Mouse (Mus musculus) limb, embryonic 13.5 days (tissue): ENCODE measurements around the gene H1f0. TPM values are rescaled to one million over a fixed set of nuclear protein-coding genes. Genes with fewer than 3 reads are reported as not detected.

Source experiments
- ATAC-seq: fragments of 200-750 bp; cut with Nextera tagmentation; 2 replicates; pipeline ENCODE4 v1.8.0; 2017; ENCODE audit warnings: low read depth, moderate number of reproducible peaks, moderate TSS enrichment; ENCODE audit not compliant: low FRiP score
- H3K27ac ChIP-seq: fragments of 300-500 bp; sonication (generic); 2 replicates; pipeline ENCODE4 v1.5.1; 2015; ENCODE audit warnings: inconsistent platforms, mild to moderate bottlenecking, moderate library complexity
- H3K27me3 ChIP-seq: fragments of 300-500 bp; sonication (generic); 2 replicates; pipeline ENCODE4 v1.6.1; 2015; ENCODE audit warnings: mild to moderate bottlenecking, inconsistent platforms
- H3K36me3 ChIP-seq: fragments of 300-500 bp; sonication (generic); 2 replicates; pipeline ENCODE4 v1.6.1; 2015; ENCODE audit warnings: inconsistent platforms, mild to moderate bottlenecking, moderate library complexity
- H3K4me1 ChIP-seq: fragments of 300-500 bp; sonication (generic); 2 replicates; pipeline ENCODE4 v1.6.1; 2015; ENCODE audit warnings: inconsistent platforms
- H3K4me2 ChIP-seq: fragments of 300-500 bp; sonication (generic); replicated peaks from 2 replicates; pipeline ENCODE4 v1.6.1; 2015; ENCODE audit warnings: inconsistent platforms, mild to moderate bottlenecking, moderate library complexity
- H3K4me3 ChIP-seq: fragments of 300-500 bp; sonication (generic); 2 replicates; pipeline ENCODE4 v1.5.1; 2015; ENCODE audit warnings: moderate library complexity, mild to moderate bottlenecking, inconsistent platforms
- H3K9ac ChIP-seq: fragments of 300-500 bp; sonication (generic); 2 replicates; pipeline ENCODE4 v1.6.1; 2015; ENCODE audit warnings: mild to moderate bottlenecking, inconsistent platforms
- H3K9me3 ChIP-seq: fragments of 300-500 bp; sonication (generic); 2 replicates; pipeline ENCODE4 v1.6.1; 2016; ENCODE audit warnings: inconsistent platforms
- WGBS: fragments of 180-500 bp; shearing (Covaris S2); methylation state at CpG from one replicate; pipeline ENCODE4 v1.1.7; 2015; 5-methylcytosine and 5-hydroxymethylcytosine counted together
- polyA plus RNA-seq: library from polyadenylated mRNA; unstranded; fragments of >200 nt; fragmentation: Nextera tagmentation; extraction: Ambion mirVana; gene quantifications from 2 replicates; pipeline ENCODE4 v1.2.1, GENCODE M21; 2015

H1f0 gene
- polyA plus RNA-seq, 1 experiment from 2014 or later: 558 TPM

DNA sequence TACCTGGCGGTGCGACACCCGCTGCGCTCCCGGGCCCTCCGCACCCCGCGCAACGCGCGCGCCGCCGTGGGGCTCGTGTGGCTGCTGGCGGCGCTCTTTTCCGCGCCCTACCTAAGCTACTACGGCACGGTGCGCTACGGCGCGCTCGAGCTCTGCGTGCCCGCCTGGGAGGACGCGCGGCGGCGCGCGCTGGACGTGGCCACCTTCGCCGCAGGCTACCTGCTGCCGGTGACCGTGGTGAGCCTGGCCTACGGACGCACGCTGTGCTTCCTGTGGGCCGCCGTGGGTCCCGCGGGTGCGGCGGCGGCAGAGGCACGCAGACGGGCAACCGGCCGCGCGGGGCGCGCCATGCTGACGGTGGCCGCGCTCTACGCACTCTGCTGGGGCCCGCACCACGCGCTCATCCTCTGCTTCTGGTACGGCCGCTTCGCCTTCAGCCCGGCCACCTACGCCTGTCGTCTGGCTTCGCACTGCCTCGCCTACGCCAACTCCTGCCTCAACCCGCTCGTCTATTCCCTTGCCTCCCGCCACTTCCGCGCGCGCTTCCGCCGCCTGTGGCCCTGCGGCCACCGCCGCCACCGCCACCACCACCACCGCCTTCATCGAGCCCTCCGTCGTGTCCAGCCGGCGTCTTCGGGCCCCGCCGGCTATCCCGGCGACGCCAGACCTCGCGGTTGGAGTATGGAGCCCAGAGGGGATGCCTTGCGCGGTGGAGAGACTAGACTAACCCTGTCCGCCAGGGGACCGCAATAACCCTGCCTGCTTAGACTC lies 14.7 kb downstream of the H1f0 start:
- H3K4me2 ChIP-seq: peak overlapping the region; percentile 99
- peak; percentile 12; the same call in 1 of the 2 replicates for ATAC-seq
- H3K9ac ChIP-seq: peak overlapping the region; percentile 68
- WGBS: under 1% methylated on average over 105 of the region's 105 CpGs
- peaks cover 46% of the 10 kb centered on the region for H3K4me1 ChIP-seq
- no peaks in the 10 kb centered on the region for H3K36me3 ChIP-seq
- H3K4me3 ChIP-seq: peak overlapping the region; percentile 61
- peaks cover 38% of the 10 kb centered on the region for H3K27me3 ChIP-seq
- H3K9me3 ChIP-seq: no peaks in the 10 kb centered on the region
- no peak overlapping the region for H3K27ac ChIP-seq

DNA sequence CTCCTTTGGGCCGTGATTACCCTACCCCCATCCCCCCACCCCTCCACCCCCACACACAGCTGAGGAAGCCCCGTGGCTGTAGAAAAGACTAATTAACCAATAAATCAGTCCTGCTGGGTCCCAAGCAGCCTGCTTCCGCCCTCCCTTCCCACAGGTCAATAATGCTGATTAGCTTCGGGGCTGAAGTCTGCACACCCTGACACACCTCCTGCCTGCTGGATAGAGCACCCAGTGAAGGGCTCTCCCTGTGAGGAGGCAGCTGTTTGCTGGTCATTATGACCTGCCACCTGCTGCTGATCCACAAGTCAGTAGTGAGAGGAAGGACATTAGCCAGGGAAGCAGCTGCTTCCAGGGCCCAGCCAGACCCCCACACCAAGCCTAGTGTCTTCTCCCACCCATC lies 16.6 kb downstream of the H1f0 start:
- no peaks in the 10 kb centered on the region for H3K36me3 ChIP-seq
- no peak overlapping the region for H3K4me3 ChIP-seq
- H3K4me1 ChIP-seq: peaks cover 34% of the 10 kb centered on the region
- ATAC-seq: no peak
- 10% methylated on average over 4 of the region's 4 CpGs for WGBS
- no peak overlapping the region for H3K27ac ChIP-seq
- no peak overlapping the region for H3K4me2 ChIP-seq
- H3K27me3 ChIP-seq: peaks cover 38% of the 10 kb centered on the region
- H3K9me3 ChIP-seq: no peaks in the 10 kb centered on the region
- no peak overlapping the region for H3K9ac ChIP-seq

DNA sequence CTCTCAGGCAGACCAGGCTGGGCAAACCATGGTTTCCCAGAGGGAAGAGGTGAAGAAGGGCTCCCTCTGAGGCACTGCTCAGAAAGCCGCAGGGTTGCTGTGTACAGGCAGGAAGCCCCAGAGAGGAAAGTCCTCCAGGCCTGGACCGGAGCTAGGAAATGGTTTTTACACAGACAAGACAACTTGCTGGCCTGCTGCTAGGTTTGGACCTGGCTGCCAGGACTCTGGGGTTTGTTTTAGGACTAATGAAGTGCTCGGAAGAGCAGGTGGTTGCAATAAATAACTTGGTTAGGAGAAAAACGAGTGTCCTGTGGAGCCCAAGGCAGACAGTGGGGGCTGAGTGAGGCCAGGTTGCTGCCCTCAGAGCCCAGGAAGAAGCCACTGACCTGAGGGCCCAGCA lies 19.9 kb downstream of the H1f0 start:
- H3K9me3 ChIP-seq: no peaks in the 10 kb centered on the region
- no peak overlapping the region for H3K4me2 ChIP-seq
- peaks cover 18% of the 10 kb centered on the region for H3K36me3 ChIP-seq
- 39% methylated on average over 4 of the region's 4 CpGs for WGBS
- ATAC-seq: no peak
- peaks cover 8% of the 10 kb centered on the region for H3K27me3 ChIP-seq
- no peak overlapping the region for H3K27ac ChIP-seq
- H3K4me1 ChIP-seq: peaks cover 14% of the 10 kb centered on the region
- H3K4me3 ChIP-seq: no peak overlapping the region
- H3K9ac ChIP-seq: 0 out of 2 replicates have a peak overlapping the region, but pooled peaks have one; percentile 2

DNA sequence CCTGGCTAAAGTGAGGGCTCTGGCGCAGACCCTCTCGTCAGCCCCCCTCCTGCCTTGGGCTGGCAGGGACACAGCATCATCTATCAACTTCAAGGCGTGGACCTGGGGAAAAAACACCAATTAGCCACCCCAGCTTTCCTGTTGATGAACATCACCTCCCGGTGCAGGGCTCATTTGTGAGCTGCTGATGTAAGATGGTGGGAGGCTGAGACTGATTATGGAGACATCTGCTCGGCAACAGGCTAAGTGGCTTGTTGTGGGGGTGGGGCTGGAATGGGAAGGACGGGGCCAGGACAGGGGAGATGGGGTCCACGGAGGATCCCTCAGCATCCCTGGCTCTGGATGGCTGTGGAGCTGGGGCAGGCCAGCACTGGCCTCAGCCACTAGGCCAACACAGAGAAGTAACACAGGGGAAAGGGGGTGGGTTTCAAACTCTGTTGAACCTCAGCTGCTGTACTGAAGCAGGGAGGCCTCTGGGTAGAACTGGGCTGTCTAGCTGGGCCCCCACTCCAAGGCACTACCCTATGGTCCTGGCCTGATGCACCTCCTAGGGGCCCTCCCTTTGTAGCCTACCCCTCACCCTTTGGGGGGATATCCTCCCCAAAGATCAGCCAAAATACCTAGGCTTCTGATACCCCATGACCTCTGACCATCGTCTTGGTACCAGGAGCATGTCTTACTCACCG lies 22.1 kb downstream of the H1f0 start:
- no peaks in the 10 kb centered on the region for H3K27me3 ChIP-seq
- WGBS: 42% methylated on average over 9 of the region's 9 CpGs
- H3K9me3 ChIP-seq: no peaks in the 10 kb centered on the region
- no peak overlapping the region for H3K4me3 ChIP-seq
- peak overlapping the region; percentile 25; the same call in 1 of the 2 replicates for H3K9ac ChIP-seq
- no peak for ATAC-seq
- peaks cover 6% of the 10 kb centered on the region; the same call in 1 of the 2 replicates for H3K4me1 ChIP-seq
- no peak overlapping the region for H3K27ac ChIP-seq
- H3K36me3 ChIP-seq: peaks cover 39% of the 10 kb centered on the region
- no peak overlapping the region for H3K4me2 ChIP-seq

DNA sequence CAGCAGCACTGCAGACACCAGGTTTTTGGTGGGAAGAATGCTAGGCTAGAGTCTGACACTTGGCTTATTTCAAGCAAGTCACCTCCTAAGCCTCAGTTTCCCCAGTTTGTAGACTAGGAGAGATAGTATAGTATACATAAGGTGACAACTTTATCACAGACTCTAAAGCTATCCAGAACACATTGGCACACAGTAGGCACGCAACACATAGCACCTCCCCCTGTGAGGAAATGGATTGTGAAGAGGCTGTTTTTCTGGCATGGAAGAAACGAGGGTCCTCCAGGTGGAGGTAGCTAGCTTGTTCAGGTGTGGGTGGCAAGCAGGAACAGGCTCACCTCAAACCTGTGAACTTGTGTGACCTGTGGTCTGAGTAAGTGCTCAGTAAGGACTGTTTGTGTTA lies 22.7 kb downstream of the H1f0 start:
- Histone ChIP-seq H3K36me3 (peaks cover 45% of the 10 kb centered on the region), H3K4me1 (peaks cover 6% of the 10 kb centered on the region; the same call in 1 of the 2 replicates), H3K9me3 (no peaks in the 10 kb centered on the region), H3K4me2 (no peak overlapping the region), H3K9ac (no peak overlapping the region), H3K27me3 (no peaks in the 10 kb centered on the region), H3K27ac (no peak overlapping the region), H3K4me3 (no peak overlapping the region)
- 79% methylated on average over 2 of the region's 2 CpGs for WGBS
- ATAC-seq: no peak

DNA sequence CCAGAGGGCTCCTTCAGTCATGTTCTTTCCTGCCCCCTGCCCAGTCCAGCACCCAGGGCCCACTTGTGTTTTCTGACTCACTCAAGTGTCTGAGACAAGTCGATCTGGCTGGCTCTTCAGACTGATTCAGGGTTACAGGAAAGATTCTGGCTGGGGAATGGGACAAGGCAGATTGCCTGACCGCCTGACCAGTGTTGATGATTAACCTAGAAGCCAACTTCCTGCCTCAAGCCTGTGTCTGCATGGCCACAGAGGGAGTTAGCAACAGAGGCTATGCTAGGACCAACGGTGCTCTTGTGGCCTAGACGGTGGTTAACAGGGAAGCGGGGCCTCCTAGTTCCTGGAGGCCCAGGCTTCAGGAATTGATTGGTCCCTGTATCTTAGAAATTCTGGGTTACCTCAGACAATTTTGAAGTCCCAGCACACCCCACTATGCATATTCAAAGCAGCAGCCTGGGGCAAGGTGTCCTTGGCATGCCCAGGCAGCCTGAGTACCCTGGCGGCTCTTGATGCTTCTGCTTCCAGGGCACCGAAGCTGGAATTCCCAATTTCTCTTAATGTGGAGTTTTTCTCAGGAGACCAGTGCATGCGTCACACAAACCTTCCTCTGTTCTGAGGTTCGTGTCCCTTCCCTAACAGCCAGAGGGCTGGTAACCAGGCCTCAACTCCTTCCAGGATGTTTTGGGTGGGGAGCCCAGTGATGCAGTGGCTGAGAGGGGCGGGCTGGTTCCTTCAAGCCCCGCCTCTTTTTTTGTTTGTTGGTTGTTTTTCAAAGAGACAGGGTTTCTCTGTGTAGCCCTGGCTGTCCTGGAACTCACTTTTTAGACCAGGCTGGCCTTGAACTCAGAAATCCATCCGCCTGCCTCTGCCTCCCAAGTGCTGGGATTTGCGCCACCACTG lies 23.5 kb downstream of the H1f0 start:
- Histone ChIP-seq H3K4me3 (no peak overlapping the region), H3K4me1 (peaks cover 6% of the 10 kb centered on the region; the same call in 1 of the 2 replicates), H3K27ac (no peak overlapping the region; the same call in 1 of the 2 replicates), H3K4me2 (no peak overlapping the region), H3K27me3 (no peaks in the 10 kb centered on the region), H3K36me3 (peaks cover 53% of the 10 kb centered on the region), H3K9ac (no peak overlapping the region), H3K9me3 (no peaks in the 10 kb centered on the region)
- ATAC-seq: no peak
- 69% methylated on average over 13 of the region's 13 CpGs for WGBS

DNA sequence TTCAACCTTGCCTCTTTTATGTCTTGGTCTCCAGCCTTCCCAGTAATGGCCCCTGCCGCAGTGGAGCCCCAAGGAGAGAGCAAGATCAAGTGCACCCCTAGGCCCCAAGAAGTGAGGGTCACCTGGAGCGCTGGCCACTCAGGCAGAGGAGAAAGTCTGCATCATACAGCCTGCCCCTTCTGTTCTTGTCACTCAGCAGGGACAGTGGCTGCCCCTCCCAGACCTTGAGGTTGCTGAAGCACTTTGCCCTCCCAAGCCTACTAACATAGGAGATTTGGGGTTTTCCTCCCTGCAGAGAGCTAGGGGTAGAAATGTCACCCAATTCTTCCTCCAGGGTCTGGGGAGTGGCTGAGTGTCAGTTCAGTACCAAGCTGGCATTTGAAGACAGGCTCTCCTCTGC lies 24.1 kb downstream of the H1f0 start:
- Histone ChIP-seq H3K9me3 (no peaks in the 10 kb centered on the region), H3K27ac (no peak overlapping the region), H3K4me2 (no peak overlapping the region), H3K9ac (no peak overlapping the region), H3K27me3 (no peaks in the 10 kb centered on the region), H3K36me3 (peaks cover 59% of the 10 kb centered on the region), H3K4me1 (peaks cover 6% of the 10 kb centered on the region; the same call in 1 of the 2 replicates), H3K4me3 (no peak overlapping the region)
- WGBS: 77% methylated on average over 2 of the region's 2 CpGs
- ATAC-seq: no peak

DNA sequence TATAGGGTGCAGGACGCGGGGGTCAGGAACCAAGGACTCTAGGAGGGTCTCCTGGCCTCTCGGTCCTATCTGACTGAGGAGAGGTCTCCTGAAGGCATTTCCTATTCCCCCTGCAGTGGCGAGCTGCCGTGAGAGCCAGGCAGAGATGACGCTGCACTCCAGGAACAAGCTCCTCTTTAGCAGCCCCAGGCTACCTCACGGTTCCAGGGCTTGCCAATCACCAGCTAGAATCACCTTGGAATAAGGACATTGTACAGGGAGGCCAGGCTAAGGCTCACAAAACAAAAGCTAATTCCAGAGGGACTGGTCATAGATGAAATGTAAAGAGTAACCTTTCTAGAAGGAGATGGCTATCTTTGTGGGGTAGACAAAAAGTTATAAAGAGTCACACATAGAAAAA lies 28.4 kb downstream of the H1f0 start:
- Histone ChIP-seq H3K9me3 (no peaks in the 10 kb centered on the region), H3K9ac (no peak overlapping the region), H3K27me3 (no peaks in the 10 kb centered on the region), H3K27ac (no peak overlapping the region), H3K4me2 (no peak overlapping the region), H3K4me3 (no peak overlapping the region), H3K36me3 (peaks cover 95% of the 10 kb centered on the region), H3K4me1 (peaks cover 8% of the 10 kb centered on the region)
- WGBS: 94% methylated on average over 7 of the region's 7 CpGs
- no peak for ATAC-seq

DNA sequence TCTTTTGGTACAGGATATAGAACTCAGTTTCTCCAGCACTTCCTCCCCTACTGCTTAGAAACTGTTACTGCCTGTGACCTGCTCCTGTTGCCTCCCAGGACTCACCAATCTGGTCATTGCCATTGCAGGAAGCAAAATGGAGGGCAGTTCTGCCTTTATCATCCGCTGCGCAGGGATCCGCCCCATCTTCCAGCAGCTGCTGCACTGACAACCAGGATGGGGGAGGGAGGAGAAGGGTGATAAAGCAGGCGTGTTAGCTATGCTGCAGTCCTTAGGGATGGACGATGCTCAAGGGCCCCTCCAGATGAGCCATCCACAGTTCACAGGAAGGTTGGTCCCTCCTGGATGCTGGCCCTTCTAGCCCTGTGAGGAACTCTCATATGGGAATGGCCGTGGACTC lies 29.6 kb downstream of the H1f0 start:
- Histone ChIP-seq H3K9ac (no peak overlapping the region), H3K36me3 (peaks cover 83% of the 10 kb centered on the region), H3K27ac (no peak overlapping the region), H3K9me3 (no peaks in the 10 kb centered on the region), H3K27me3 (no peaks in the 10 kb centered on the region), H3K4me2 (no peak overlapping the region), H3K4me1 (peaks cover 13% of the 10 kb centered on the region), H3K4me3 (no peak overlapping the region)
- no peak for ATAC-seq
- WGBS: 88% methylated on average over 6 of the region's 6 CpGs

DNA sequence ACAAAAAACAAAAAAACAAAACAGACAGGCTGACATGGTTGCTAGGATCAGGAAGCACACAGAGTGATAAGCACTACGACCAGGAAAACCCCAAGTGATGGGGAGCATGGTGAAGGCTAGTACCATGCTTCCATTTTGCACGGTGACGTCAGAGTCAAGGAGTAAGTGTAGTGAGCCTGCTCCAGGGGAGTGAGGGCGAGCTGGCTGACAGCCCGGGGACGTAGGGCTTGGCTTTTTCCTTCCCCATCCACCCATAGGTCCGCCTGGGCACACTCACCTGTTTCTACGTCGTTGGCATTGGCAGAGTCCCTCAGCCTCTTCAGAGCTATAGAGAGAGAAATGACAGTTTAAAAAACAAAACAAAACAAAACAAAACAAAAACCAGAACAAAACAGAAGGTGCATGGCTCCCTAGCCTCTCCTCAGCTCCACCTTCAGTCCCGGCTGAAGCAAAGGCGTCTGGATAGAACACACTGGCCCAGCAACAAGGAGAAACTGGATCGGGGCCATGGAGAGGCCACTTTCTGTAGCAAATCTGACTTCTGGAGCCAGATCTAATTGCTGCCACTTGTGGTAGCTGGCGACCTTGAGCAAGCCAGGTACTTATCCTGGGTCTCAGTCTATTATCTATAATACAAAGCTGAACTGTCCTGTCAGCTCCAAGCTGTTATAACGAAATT lies 32.8 kb downstream of the H1f0 start:
- peaks cover 51% of the 10 kb centered on the region for H3K36me3 ChIP-seq
- H3K27me3 ChIP-seq: no peaks in the 10 kb centered on the region
- H3K27ac ChIP-seq: no peak overlapping the region; the same call in 1 of the 2 replicates
- peak overlapping the region; percentile 35; the same call in 1 of the 2 replicates for H3K9ac ChIP-seq
- ATAC-seq: no peak
- 81% methylated on average over 14 of the region's 14 CpGs for WGBS
- no peaks in the 10 kb centered on the region for H3K9me3 ChIP-seq
- peak overlapping the region; percentile 83 for H3K4me2 ChIP-seq
- peaks cover 18% of the 10 kb centered on the region for H3K4me1 ChIP-seq
- H3K4me3 ChIP-seq: peak overlapping the region; percentile 81; the same call in 1 of the 2 replicates

DNA sequence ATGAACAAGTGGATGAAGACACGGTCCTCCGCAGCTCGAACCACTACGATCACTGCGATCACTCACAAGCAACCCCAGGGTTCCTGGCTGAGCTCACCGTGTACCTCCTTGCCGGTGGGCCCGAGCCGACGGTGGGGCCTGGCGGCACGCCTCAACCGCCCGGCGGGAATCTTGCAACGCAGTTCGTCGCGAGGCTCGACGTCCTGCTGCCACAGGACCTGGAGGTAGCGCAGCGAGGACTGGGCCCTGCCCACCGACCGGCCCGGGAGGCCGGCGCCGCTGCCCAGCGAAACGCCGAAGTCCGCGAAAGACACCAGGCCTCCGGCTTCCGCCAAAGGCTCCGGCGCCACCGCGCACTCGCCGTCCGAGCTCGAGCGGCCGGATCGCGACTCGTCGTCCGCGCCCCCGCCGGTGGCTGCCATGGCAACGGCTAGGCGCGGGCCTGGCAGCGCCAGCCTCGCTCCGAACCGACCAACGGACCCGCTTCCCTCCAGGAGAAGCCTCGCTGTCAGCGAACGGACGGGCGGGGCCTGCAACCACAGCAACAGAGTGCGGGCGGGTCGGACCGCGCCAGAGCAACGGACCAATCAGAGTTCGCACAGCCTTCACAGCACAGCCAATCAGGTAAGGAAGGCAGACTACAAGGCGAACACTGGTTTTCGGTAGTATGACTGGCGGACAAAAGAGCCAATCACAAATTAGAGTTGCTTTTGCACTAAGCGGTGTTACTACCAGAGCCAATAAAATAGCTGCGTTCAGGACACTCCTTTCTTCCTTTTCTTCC lies 34.3 kb downstream of the H1f0 start, which contains the start of gene Ankrd54:
Ankrd54 (minus strand) TSS at position 518 of the 784 bp plus-strand sequence.
- peak within 1 kb of the TSS; percentile 44; the same call in 1 of the 2 replicates for H3K27ac ChIP-seq
- peak within 1 kb of the TSS; percentile 81 for H3K4me3 ChIP-seq
- peak; percentile 100 for ATAC-seq
- no peaks in the 10 kb centered on the region for H3K9me3 ChIP-seq
- H3K27me3 ChIP-seq: no peaks in the 10 kb centered on the region
- H3K4me1 ChIP-seq: peaks cover 25% of the 10 kb centered on the region
- H3K9ac ChIP-seq: peak within 1 kb of the TSS; percentile 86
- peaks cover 36% of the 10 kb centered on the region for H3K36me3 ChIP-seq
- H3K4me2 ChIP-seq: peak within 1 kb of the TSS; percentile 83
- under 1% methylated on average over 80 of the region's 80 CpGs for WGBS
